In genomic region chr4:125696182-125696939, GRCm38 (mm10) we compare ENCODE assay signal across 12 mouse cellular contexts.
DNase-seq lines count a peak whose midpoint lies in the region; ATAC-seq lines count a peak whose summit lies in the region.
"Had no signal": no experiment of that assay in that cellular context is flagged by ENCODE, and none has a peak within 500 bp of the region (broad histone marks: within the 10 kb centered on the region; RNA-seq: fewer than 3 reads in every experiment).

No protein-coding gene starts in this region.

- H3K4me3 ChIP-seq in kidney, embryonic 14.5 days (ENCODE audit: low read length), result no peak overlapping the region
- H3K4me3 ChIP-seq in hindbrain, embryonic 10.5 days, result peak overlapping the region; percentile 13; the same call in 1 of the 2 replicates
- H3K4me3 ChIP-seq in heart, embryonic 11.5 days (ENCODE audit: low read depth, low read length), result no peak overlapping the region
- H3K4me3 ChIP-seq: heart, embryonic 10.5 days; limb, embryonic 13.5 days had no signal

- H3K9ac ChIP-seq in kidney, embryonic 14.5 days (ENCODE audit: low read depth, low read length), result no peak overlapping the region
- no peak overlapping the region for H3K9ac ChIP-seq in heart, embryonic 11.5 days (ENCODE audit: low read depth, low read length)
- H3K9ac ChIP-seq: limb, embryonic 13.5 days had no signal

- DNase-seq in kidney, postnatal 10 days, result no peak
- DNase-seq in embryo, embryonic 10.5 days (ENCODE audit: low spot score), result peak; percentile 80
- peak; percentile 81 for DNase-seq in hindbrain, embryonic 10.5 days (ENCODE audit: low spot score)
- peak; percentile 59 for DNase-seq in neural tube, embryonic 10.5 days (ENCODE audit: extremely low spot score, low spot score)
- DNase-seq in layer of hippocampus, postnatal 14 days (ENCODE audit: low spot score in 2 of 2), result no peak
- DNase-seq in layer of hippocampus, adult 8-10 months (ENCODE audit: low spot score in 2 of 2), result no peak
- DNase-seq: spleen, adult 18-20 months had no signal

- no peak overlapping the region for H3K4me2 ChIP-seq in kidney, embryonic 14.5 days (replicated peaks; ENCODE audit: low read depth, low read length)
- no peak overlapping the region for H3K4me2 ChIP-seq in heart, embryonic 11.5 days
- H3K4me2 ChIP-seq: limb, embryonic 13.5 days had no signal

- peak; percentile 66; the same call in 1 of the 2 replicates for ATAC-seq in kidney, embryonic 14.5 days (ENCODE audit: low FRiP score, low TSS enrichment)
- ATAC-seq in heart, embryonic 11.5 days (replicated peaks; ENCODE audit: insufficient number of reproducible peaks, low FRiP score, low TSS enrichment), result no peak
- ATAC-seq: intestine, postnatal 0 days had no signal

- no peaks in the 10 kb centered on the region for H3K9me3 ChIP-seq in kidney, embryonic 14.5 days (ENCODE audit: control insufficient read depth, low read length)
- no peaks in the 10 kb centered on the region for H3K9me3 ChIP-seq in hindbrain, embryonic 10.5 days
- no peaks in the 10 kb centered on the region for H3K9me3 ChIP-seq in heart, embryonic 11.5 days (replicated peaks; ENCODE audit: control insufficient read depth, low read length)
- H3K9me3 ChIP-seq: heart, embryonic 10.5 days; limb, embryonic 13.5 days had no signal

- 0 out of 2 replicates have a peak, but pooled peaks cover 4% of the 10 kb centered on the region for H3K4me1 ChIP-seq in kidney, embryonic 14.5 days (ENCODE audit: control insufficient read depth, insufficient read depth, low read length)
- H3K4me1 ChIP-seq in hindbrain, embryonic 10.5 days (replicated peaks), result peaks cover 37% of the 10 kb centered on the region
- H3K4me1 ChIP-seq in heart, embryonic 11.5 days (ENCODE audit: control insufficient read depth, insufficient read depth, low read length), result no peaks in the 10 kb centered on the region

- no peak overlapping the region for H3K27ac ChIP-seq in kidney, embryonic 14.5 days (ENCODE audit: low read depth, low read length)
- H3K27ac ChIP-seq in hindbrain, embryonic 10.5 days, result peak overlapping the region; percentile 84
- no peak overlapping the region for H3K27ac ChIP-seq in heart, embryonic 11.5 days (ENCODE audit: low read depth, low read length)
- H3K27ac ChIP-seq: heart, embryonic 10.5 days; limb, embryonic 13.5 days had no signal

- H3K27me3 ChIP-seq in kidney, embryonic 14.5 days (ENCODE audit: control insufficient read depth, insufficient read depth, low read length), result peaks cover 11% of the 10 kb centered on the region; the same call in 1 of the 2 replicates
- H3K27me3 ChIP-seq in hindbrain, embryonic 10.5 days (ENCODE audit: insufficient read depth, poor library complexity, severe bottlenecking), result peaks cover 56% of the 10 kb centered on the region
- H3K27me3 ChIP-seq in heart, embryonic 11.5 days (ENCODE audit: control insufficient read depth, insufficient read depth, low read length), result peaks cover 43% of the 10 kb centered on the region

- no peaks in the 10 kb centered on the region for H3K36me3 ChIP-seq in kidney, embryonic 14.5 days (ENCODE audit: control insufficient read depth, insufficient read depth, low read length)
- H3K36me3 ChIP-seq in hindbrain, embryonic 10.5 days, result no peaks in the 10 kb centered on the region
- H3K36me3 ChIP-seq in heart, embryonic 11.5 days (ENCODE audit: control insufficient read depth, insufficient read depth, low read length), result no peaks in the 10 kb centered on the region
- H3K36me3 ChIP-seq: heart, embryonic 10.5 days; limb, embryonic 13.5 days had no signal

- 15% methylated on average over 18 of the region's 18 CpGs for WGBS in kidney, embryonic 14.5 days
- 11% methylated on average over 18 of the region's 18 CpGs for WGBS in hindbrain, embryonic 10.5 days
- 29% methylated on average over 18 of the region's 18 CpGs for WGBS in heart, embryonic 11.5 days (ENCODE audit: insufficient replicate concordance)

Comparison
In these comparisons a context has a peak if more than half of its experiments do, and no peak if none do; other contexts are left out.
1. DNase-seq: peak in embryo, embryonic 10.5 days (single experiment), hindbrain, embryonic 10.5 days (single experiment) and neural tube, embryonic 10.5 days (single experiment); none in kidney, postnatal 10 days (single experiment), layer of hippocampus, postnatal 14 days (0 of 2) and layer of hippocampus, adult 8-10 months (0 of 2).